Mouse (Mus musculus): ENCODE measurements around the gene Dnajc6. TPM values are rescaled to one million over a fixed set of nuclear protein-coding genes. Genes with fewer than 3 reads are reported as not detected.

Dnajc6 gene
- total and polyA plus RNA-seq, 3 experiments: 15.0 to 20.2 TPM; not detected in 1

DNA sequence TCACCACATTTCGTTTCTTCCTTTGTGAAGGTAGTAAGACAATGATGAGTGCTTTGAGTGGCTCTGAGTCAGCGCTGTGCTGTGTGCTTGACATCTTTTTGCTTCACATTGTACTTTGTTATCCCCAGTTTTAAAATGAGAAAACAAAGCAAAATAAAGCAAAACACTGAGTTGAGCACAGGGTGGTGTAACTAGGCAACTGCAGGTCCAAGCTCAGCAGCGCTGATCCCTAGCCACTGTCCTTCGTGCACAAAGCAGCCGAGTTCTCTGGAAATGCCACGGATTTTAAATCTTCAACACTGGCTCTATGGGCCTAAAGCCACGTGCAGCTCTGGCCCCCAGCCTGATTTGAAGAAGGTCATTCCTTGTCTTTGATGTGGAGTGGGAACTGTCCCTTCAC lies 72.6 kb downstream of the Dnajc6 start:
- Histone ChIP-seq H3K79me2 (ENCODE audit: control insufficient read depth, insufficient read depth, low read length, poor library complexity) (no peaks in the 10 kb centered on the region), H3K4me3 (ENCODE audit: control insufficient read depth in 1 of 2, insufficient read depth in 1 of 2, low read depth in 2 of 2, low read length in 2 of 2) (no peak overlapping the region), H3K9me3 (replicated peaks; ENCODE audit: insufficient read depth, low read length) (no peaks in the 10 kb centered on the region), H3K27ac (ENCODE audit: control insufficient read depth, low read depth, low read length) (no peak overlapping the region), H3K4me1 (ENCODE audit: control insufficient read depth in 1 of 2, insufficient read depth in 2 of 2, low read length in 2 of 2) (no peaks in the 10 kb centered on the region), H3K9ac (ENCODE audit: control insufficient read depth, low read depth, low read length, poor library complexity, severe bottlenecking) (no peak overlapping the region), H3K27me3 (ENCODE audit: control insufficient read depth in 1 of 2, insufficient read depth in 2 of 2, low read length in 2 of 2) (no peaks in the 10 kb centered on the region), H3K36me3 (ENCODE audit: control insufficient read depth in 1 of 2, insufficient read depth in 2 of 2, low read length in 2 of 2) (no peaks in the 10 kb centered on the region; a peak in 1 of 4 replicates)
- TF ChIP-seq ZNF384 (IDR thresholded peaks at IDR 0.05; ENCODE audit: low read depth, low read length): no peak
- no peak for TF ChIP-seq SIN3A (IDR thresholded peaks at IDR 0.05; ENCODE audit: low read length)
- TF ChIP-seq JUND (IDR thresholded peaks at IDR 0.05; ENCODE audit: low read depth, low read length): no peak
- no peak for TF ChIP-seq ELF1 (IDR thresholded peaks at IDR 0.05; ENCODE audit: low read depth, low read length)
- TF ChIP-seq RCOR1 (IDR thresholded peaks at IDR 0.05; ENCODE audit: low read depth, low read length): no peak
- TF ChIP-seq HCFC1 (IDR thresholded peaks at IDR 0.05; ENCODE audit: low read depth, low read length): no peak
- no peak for TF ChIP-seq GABPA (IDR thresholded peaks at IDR 0.05; ENCODE audit: low read depth, low read length)
- TF ChIP-seq CTCF (IDR thresholded peaks at IDR 0.05 in 2 of 3, conservative IDR thresholded peaks at IDR 0.05 in 1 of 3; ENCODE audit: control insufficient read depth in 1 of 3, insufficient read depth in 1 of 3, low read depth in 2 of 3, low read length in 3 of 3, poor library complexity in 1 of 3, severe bottlenecking in 1 of 3): no peak
- TF ChIP-seq CHD2 (IDR thresholded peaks at IDR 0.05; ENCODE audit: low read length): no peak
- TF ChIP-seq POLR2AphosphoS5 (IDR thresholded peaks at IDR 0.05; ENCODE audit: borderline replicate concordance, low read depth, low read length): no peak
- no peak for TF ChIP-seq MEF2A (IDR thresholded peaks at IDR 0.05; ENCODE audit: extremely low read depth, insufficient replicate concordance, low read depth, low read length, poor library complexity, severe bottlenecking)
- no peak for TF ChIP-seq ZMIZ1 (IDR thresholded peaks at IDR 0.05; ENCODE audit: low read depth, low read length)
- TF ChIP-seq TAL1 (IDR thresholded peaks at IDR 0.05; ENCODE audit: low read length): no peak
- TF ChIP-seq USF2 (IDR thresholded peaks at IDR 0.05; ENCODE audit: borderline replicate concordance in 1 of 2, insufficient read depth in 1 of 2, low read depth in 1 of 2, low read length in 2 of 2): no peak
- no peak for TF ChIP-seq MXI1 (IDR thresholded peaks at IDR 0.05; ENCODE audit: low read depth, low read length)
- no peak for TF ChIP-seq KAT2A (conservative IDR thresholded peaks at IDR 0.05; ENCODE audit: low read depth, low read length)
- no peak for TF ChIP-seq GATA1 (IDR thresholded peaks at IDR 0.05; ENCODE audit: low read depth, low read length)
- no peak for TF ChIP-seq MAFK (IDR thresholded peaks at IDR 0.05; ENCODE audit: borderline replicate concordance, low read depth, low read length)
- TF ChIP-seq NRF1 (IDR thresholded peaks at IDR 0.05; ENCODE audit: insufficient read depth, low read depth, low read length, poor library complexity, severe bottlenecking): no peak
- DNase-seq (ENCODE audit: low read depth, low spot score): no peak

DNA sequence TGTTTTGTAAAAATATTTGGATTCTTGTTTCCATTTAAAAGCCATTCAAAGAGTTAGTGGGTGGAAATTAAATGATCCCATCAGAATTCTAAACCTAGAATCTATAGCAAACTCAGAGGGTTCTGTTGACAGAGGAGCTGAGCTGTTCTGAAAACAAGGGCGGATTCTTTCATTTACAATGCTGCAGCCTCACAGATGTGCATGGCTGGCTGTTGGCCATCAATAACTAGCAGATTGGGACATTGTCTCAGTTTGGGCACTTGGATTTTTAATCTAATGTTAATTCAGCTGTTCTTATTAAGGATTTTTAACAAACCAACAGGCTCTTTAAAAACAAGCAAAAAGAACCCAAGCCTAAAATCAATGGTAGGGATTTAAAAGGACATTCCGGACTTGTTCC lies 75.7 kb downstream of the Dnajc6 start:
- Histone ChIP-seq H3K27me3 (ENCODE audit: control insufficient read depth in 1 of 2, insufficient read depth in 2 of 2, low read length in 2 of 2) (no peaks in the 10 kb centered on the region), H3K9me3 (replicated peaks; ENCODE audit: insufficient read depth, low read length) (no peaks in the 10 kb centered on the region), H3K79me2 (ENCODE audit: control insufficient read depth, insufficient read depth, low read length, poor library complexity) (no peaks in the 10 kb centered on the region), H3K36me3 (ENCODE audit: control insufficient read depth in 1 of 2, insufficient read depth in 2 of 2, low read length in 2 of 2) (no peaks in the 10 kb centered on the region; a peak in 1 of 4 replicates), H3K4me1 (ENCODE audit: control insufficient read depth in 1 of 2, insufficient read depth in 2 of 2, low read length in 2 of 2) (no peaks in the 10 kb centered on the region), H3K27ac (ENCODE audit: control insufficient read depth, low read depth, low read length) (no peak overlapping the region), H3K9ac (ENCODE audit: control insufficient read depth, low read depth, low read length, poor library complexity, severe bottlenecking) (no peak overlapping the region), H3K4me3 (ENCODE audit: control insufficient read depth in 1 of 2, insufficient read depth in 1 of 2, low read depth in 2 of 2, low read length in 2 of 2) (no peak overlapping the region)
- no peak for TF ChIP-seq MXI1 (IDR thresholded peaks at IDR 0.05; ENCODE audit: low read depth, low read length)
- TF ChIP-seq ZC3H11A (IDR thresholded peaks at IDR 0.05; ENCODE audit: low read depth, low read length): no peak
- TF ChIP-seq ZKSCAN1 (IDR thresholded peaks at IDR 0.05; ENCODE audit: low read depth, low read length): no peak
- TF ChIP-seq SIN3A (IDR thresholded peaks at IDR 0.05; ENCODE audit: low read length): no peak
- no peak for TF ChIP-seq MEF2A (IDR thresholded peaks at IDR 0.05; ENCODE audit: extremely low read depth, insufficient replicate concordance, low read depth, low read length, poor library complexity, severe bottlenecking)
- no peak for TF ChIP-seq ELF1 (IDR thresholded peaks at IDR 0.05; ENCODE audit: low read depth, low read length)
- TF ChIP-seq KAT2A (conservative IDR thresholded peaks at IDR 0.05; ENCODE audit: low read depth, low read length): no peak
- no peak for TF ChIP-seq UBTF (IDR thresholded peaks at IDR 0.05; ENCODE audit: borderline replicate concordance, insufficient read depth, low read depth, low read length)
- TF ChIP-seq BHLHE40 (IDR thresholded peaks at IDR 0.05; ENCODE audit: borderline replicate concordance, low read depth, low read length): no peak
- no peak for TF ChIP-seq POLR2AphosphoS2 (IDR thresholded peaks at IDR 0.05; ENCODE audit: low read length)
- TF ChIP-seq MAFK (IDR thresholded peaks at IDR 0.05; ENCODE audit: borderline replicate concordance, low read depth, low read length): no peak
- TF ChIP-seq TBP (IDR thresholded peaks at IDR 0.05; ENCODE audit: low read depth, low read length): no peak
- TF ChIP-seq CHD2 (IDR thresholded peaks at IDR 0.05; ENCODE audit: low read length): no peak
- TF ChIP-seq EP300 (IDR thresholded peaks at IDR 0.05; ENCODE audit: low read depth in 1 of 2, low read length in 2 of 2): no peak
- TF ChIP-seq ZNF384 (IDR thresholded peaks at IDR 0.05; ENCODE audit: low read depth, low read length): no peak
- no peak for TF ChIP-seq POLR2A (IDR thresholded peaks at IDR 0.05; ENCODE audit: control insufficient read depth in 1 of 2, insufficient read depth in 1 of 2, low read depth in 1 of 2, low read length in 2 of 2, poor library complexity in 1 of 2)
- TF ChIP-seq MAZ (IDR thresholded peaks at IDR 0.05; ENCODE audit: low read depth, low read length): no peak
- no peak for DNase-seq (ENCODE audit: low read depth, low spot score)
